Comparison of ENCODE assay signal across 8 mouse cellular contexts in genomic region chr5:23711671-23712129, GRCm38 (mm10). TPM values are rescaled to one million over a fixed set of nuclear protein-coding genes. Genes with fewer than 3 reads are reported as not detected.
DNase-seq lines count a peak whose midpoint lies in the region; ATAC-seq and TF ChIP-seq lines count a peak whose summit lies in the region.
"Not testable (repeated sequence)": the region's sequence is repeated elsewhere in the genome, so short reads cannot be mapped to it uniquely, and the experiment has no call there.

No protein-coding gene starts in this region.

- H3K4me2 ChIP-seq in embryonic facial prominence, embryonic 13.5 days: peak overlapping the region; percentile 72
- H3K4me2 ChIP-seq in heart, embryonic 11.5 days: peak overlapping the region; percentile 79

- 0 out of 2 replicates have a peak overlapping the region, but pooled peaks have one; percentile 60 for H3K27ac ChIP-seq in embryonic facial prominence, embryonic 13.5 days
- peak overlapping the region; percentile 82; the same call in 1 of the 2 replicates for H3K27ac ChIP-seq in heart, embryonic 11.5 days (ENCODE audit: low read depth, low read length)
- H3K27ac ChIP-seq in left cerebral cortex, adult 2 months; olfactory bulb, adult 2 months (ENCODE audit: insufficient read depth, low read depth, low read length): not testable (repeated sequence)

- H3K9ac ChIP-seq in embryonic facial prominence, embryonic 13.5 days: peak overlapping the region; percentile 81
- H3K9ac ChIP-seq in heart, embryonic 11.5 days (ENCODE audit: low read depth, low read length): peak overlapping the region; percentile 87

- H3K4me1 ChIP-seq in embryonic facial prominence, embryonic 13.5 days; heart, embryonic 11.5 days (ENCODE audit: control insufficient read depth, insufficient read depth, low read length); olfactory bulb, adult 2 months (ENCODE audit: control insufficient read depth, insufficient read depth, low read length): not testable (repeated sequence)

- intact Hi-C loops in left cerebral cortex, adult 2 months (cut with DNase I): loop anchor here (1.0 to 2.0 kb wide), 2 partner anchors 15 to 35 kb away; no protein-coding TSS in a partner anchor

- TF ChIP-seq CTCF in left cerebral cortex, adult 2 months (IDR thresholded peaks at IDR 0.05): peak; percentile 51
- TF ChIP-seq CTCF in olfactory bulb, adult 2 months (IDR thresholded peaks at IDR 0.05; ENCODE audit: insufficient read depth, low read depth, low read length): not testable (repeated sequence)

- peak overlapping the region; percentile 69 for H3K4me3 ChIP-seq in embryonic facial prominence, embryonic 13.5 days
- H3K4me3 ChIP-seq in heart, embryonic 11.5 days (ENCODE audit: low read depth, low read length): peak overlapping the region; percentile 73
- H3K4me3 ChIP-seq in left cerebral cortex, adult 2 months: peak overlapping the region; percentile 63
- H3K4me3 ChIP-seq in olfactory bulb, adult 2 months (ENCODE audit: insufficient read depth, low read depth, low read length): peak overlapping the region; percentile 54

- peaks cover 31% of the 10 kb centered on the region for H3K9me3 ChIP-seq in embryonic facial prominence, embryonic 13.5 days
- H3K9me3 ChIP-seq in heart, embryonic 11.5 days (replicated peaks; ENCODE audit: control insufficient read depth, low read length): peaks cover 16% of the 10 kb centered on the region

- DNase-seq in 3T3-L1 (ENCODE audit: low read depth, low spot score): peak; percentile 68
- peak; percentile 48 for DNase-seq in adrenal gland, adult 2 months
- DNase-seq in kidney, adult 18-20 months: peak; percentile 43
- peak in 1 of 2 experiments; percentile 14 for DNase-seq in left cerebral cortex, adult 2 months (ENCODE audit: extremely low spot score in 1 of 2, low spot score in 2 of 2)
- peak; percentile 43 for DNase-seq in lung, postnatal 10 days

- ATAC-seq in embryonic facial prominence, embryonic 13.5 days (ENCODE audit: insufficient number of reproducible peaks, insufficient read depth, low FRiP score, low TSS enrichment, low read depth); heart, embryonic 11.5 days (replicated peaks; ENCODE audit: insufficient number of reproducible peaks, low FRiP score, low TSS enrichment): not testable (repeated sequence)

- peaks cover 42% of the 10 kb centered on the region for H3K36me3 ChIP-seq in embryonic facial prominence, embryonic 13.5 days
- peaks cover 30% of the 10 kb centered on the region for H3K36me3 ChIP-seq in heart, embryonic 11.5 days (ENCODE audit: control insufficient read depth, insufficient read depth, low read length)

- TF ChIP-seq POLR2A in olfactory bulb, adult 2 months (IDR thresholded peaks at IDR 0.05; ENCODE audit: insufficient read depth, low read depth, low read length): not testable (repeated sequence)

- WGBS in embryonic facial prominence, embryonic 13.5 days: 50% methylated on average over 6 of the region's 6 CpGs
- 61% methylated on average over 6 of the region's 6 CpGs for WGBS in heart, embryonic 11.5 days (ENCODE audit: insufficient replicate concordance)
- whole genome bisulfite sequencing in olfactory bulb, adult 2 months: 25% methylated on average over 6 of the region's 6 CpGs

- H3K27me3 ChIP-seq in embryonic facial prominence, embryonic 13.5 days; heart, embryonic 11.5 days (ENCODE audit: control insufficient read depth, insufficient read depth, low read length): not testable (repeated sequence)

RNA-seq across cellular contexts. Expression of gene Srpk2, which starts 27.3 kb away (rescaled TPM):
- 10 to 100 TPM; 51.5 to 54.2 TPM for total RNA-seq in adrenal gland, adult 2 months (2021)
- 1.8 and 2.3 TPM in 2 replicates for polyA plus RNA-seq in adrenal gland, adult 2 months (2012; rRNA removed)
- 64.8 and 67.0 TPM in 2 replicates for polyA plus RNA-seq in embryonic facial prominence, embryonic 13.5 days (2015; fragmentation: Nextera tagmentation; extraction: Ambion mirVana)
- 44.0 and 46.4 TPM in 2 replicates for polyA plus RNA-seq in heart, embryonic 11.5 days (2014; fragmentation: Nextera tagmentation; extraction: Ambion mirVana)
- 100 to 1,000 TPM; 179 to 201 TPM for total RNA-seq in left cerebral cortex, adult 2 months (2021)
- 166 TPM in 1 of 2 replicates, not detected in the other for polyA plus RNA-seq in olfactory bulb, adult 2 months (2012; ENCODE audit: insufficient read depth, insufficient read length, low replicate concordance, missing spikeins)
